Mouse (Mus musculus) heart, postnatal 0 days (tissue): ENCODE results near the gene Foxb1. TPM values are rescaled to one million over a fixed set of nuclear protein-coding genes. Genes with fewer than 3 reads are reported as not detected.

ENCODE experiments used
- ATAC-seq: fragments of 200-750 bp; cut with Nextera tagmentation; 2 replicates; pipeline ENCODE4 v1.8.0; 2017; ENCODE audit warnings: low read depth, moderate number of reproducible peaks, moderate library complexity; ENCODE audit not compliant: insufficient read depth
- DNase-seq: peaks from one replicate; pipeline ENCODE4 v3.0.0-alpha.2; 2016; ENCODE audit warnings: low spot score
- H3K27ac ChIP-seq: fragments of 300-500 bp; sonication (generic); 2 replicates; pipeline ENCODE4 v1.5.1; 2014; ENCODE audit warnings: low read depth, mild to moderate bottlenecking
- H3K27me3 ChIP-seq: fragments of 300-500 bp; sonication (generic); 2 replicates; pipeline ENCODE4 v1.6.1; 2014; ENCODE audit warnings: low read length, mixed read lengths; ENCODE audit not compliant: control insufficient read depth, insufficient read depth
- H3K36me3 ChIP-seq: fragments of 300-500 bp; sonication (generic); replicated peaks from 2 replicates; pipeline ENCODE4 v1.6.1; 2014; ENCODE audit warnings: low read length, mixed read lengths; ENCODE audit not compliant: control insufficient read depth, insufficient read depth
- H3K4me1 ChIP-seq: fragments of 300-500 bp; sonication (generic); 2 replicates; pipeline ENCODE4 v1.6.1; 2014; ENCODE audit warnings: antibody characterized with exemption; ENCODE audit not compliant: control insufficient read depth, insufficient read depth
- H3K4me2 ChIP-seq: fragments of 300-500 bp; sonication (generic); 2 replicates; pipeline ENCODE4 v1.6.1; 2014; ENCODE audit warnings: low read depth, mild to moderate bottlenecking, low read length, moderate library complexity
- H3K4me3 ChIP-seq: fragments of 300-500 bp; sonication (generic); 2 replicates; pipeline ENCODE4 v1.5.1; 2014; ENCODE audit warnings: low read depth, low read length
- H3K9ac ChIP-seq: fragments of 300-500 bp; sonication (generic); replicated peaks from 2 replicates; pipeline ENCODE4 v1.6.1; 2014; ENCODE audit warnings: low read depth, low read length, mixed read lengths
- H3K9me3 ChIP-seq: fragments of 300-500 bp; sonication (generic); replicated peaks from 2 replicates; pipeline ENCODE4 v1.6.1; 2016; ENCODE audit warnings: low read length; ENCODE audit not compliant: control insufficient read depth
- CTCF ChIP-seq: IDR thresholded peaks from 2 replicates; pipeline ENCODE4 v1.5.1; 2016; ENCODE audit warnings: antibody characterized with exemption, control low read depth, low read depth
- EP300 ChIP-seq: IDR thresholded peaks from 2 replicates; pipeline ENCODE4 v1.6.1; 2016; ENCODE audit warnings: antibody characterized with exemption, low read depth
- WGBS: fragments of 180-500 bp; shearing (Covaris S2); extraction: QIAGEN DNeasy Blood & Tissue Kit; methylation state at CpG from one replicate; pipeline ENCODE4 v1.1.7; 2014; 5-methylcytosine and 5-hydroxymethylcytosine counted together
- polyA plus RNA-seq: library from polyadenylated mRNA; unstranded; fragments of >200 nt; fragmentation: Nextera tagmentation; extraction: Ambion mirVana; gene quantifications from 2 replicates; pipeline ENCODE4 v1.2.1, GENCODE M21; 2015
- total RNA-seq: library from RNA; depleted of rRNA; stranded (reverse); fragments of >200 nt; gene quantifications from 2 replicates; pipeline ENCODE4 v1.2.3, GENCODE M21; 2014; ENCODE audit warnings: low replicate concordance; rRNA removed

Foxb1 gene
- total and polyA plus RNA-seq, 2 experiments from 2014 or later, result not detected

DNA sequence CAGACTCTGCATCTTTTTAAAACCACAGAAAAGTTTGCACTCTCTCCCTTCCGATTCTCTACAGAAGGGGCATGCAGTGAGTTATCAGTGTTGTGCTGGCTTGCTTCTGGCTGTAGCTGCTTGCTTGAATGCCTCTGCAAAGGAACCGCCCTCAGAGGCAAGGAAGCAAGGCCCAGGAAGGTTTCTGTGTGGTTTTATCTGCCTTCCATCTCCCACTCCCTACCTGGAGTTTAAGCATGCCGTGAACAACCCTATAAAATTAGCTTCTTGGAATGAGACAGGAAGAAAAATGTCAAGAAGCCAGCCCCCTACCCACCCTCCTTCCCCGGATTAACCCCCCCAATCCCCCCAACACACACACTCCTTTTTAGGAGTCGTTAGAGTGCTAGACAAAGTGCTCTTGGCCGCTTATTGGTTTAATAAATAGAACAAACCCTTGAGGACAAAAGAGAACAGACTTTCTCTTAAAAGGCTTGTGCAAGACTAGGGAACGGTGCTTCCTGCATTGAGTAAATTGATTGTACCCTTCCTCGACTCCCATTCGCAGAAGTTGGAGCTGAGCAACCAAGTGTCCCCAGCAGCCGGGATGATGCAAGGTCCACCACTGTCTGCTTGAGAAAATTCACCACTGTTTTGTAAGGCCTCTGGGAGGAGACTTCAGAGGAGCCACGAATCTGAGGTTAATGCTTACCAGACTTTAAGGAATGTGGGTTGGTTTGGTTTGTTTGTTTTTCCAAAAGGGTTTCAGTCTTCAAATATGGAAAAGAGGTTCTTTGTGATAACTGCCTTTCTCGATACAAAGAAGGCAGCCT is 47.8 kb downstream of the Foxb1 start:
- H3K36me3 ChIP-seq, result no peaks in the 10 kb centered on the region
- ATAC-seq (no peak), DNase-seq (no peak)
- peaks cover 3% of the 10 kb centered on the region; the same call in 1 of the 2 replicates for H3K4me1 ChIP-seq
- whole genome bisulfite sequencing, result 47% methylated on average over 12 of the region's 12 CpGs
- no peaks in the 10 kb centered on the region for H3K9me3 ChIP-seq
- H3K27ac ChIP-seq, result no peak overlapping the region
- H3K27me3 ChIP-seq, result no peaks in the 10 kb centered on the region
- H3K9ac ChIP-seq, result no peak overlapping the region
- no peak overlapping the region for H3K4me3 ChIP-seq
- no peak overlapping the region for H3K4me2 ChIP-seq
- no peak for TF ChIP-seq CTCF
- TF ChIP-seq EP300, result no peak

Other genes with a start within 250 kb of the Foxb1 start
- 74.2 and 87.2 TPM in 2 replicates for gene Bnip2, start 228.5 kb upstream of the Foxb1 start, total RNA-seq
- gene Bnip2, start 228.5 kb upstream of the Foxb1 start, polyA plus RNA-seq, result 104 and 107 TPM in 2 replicates